Mouse (Mus musculus): ENCODE results near the gene Chd3. TPM values are rescaled to one million over a fixed set of nuclear protein-coding genes. Genes with fewer than 3 reads are reported as not detected.

Gene Chd3
- polyA plus RNA-seq, 2 experiments: 2.4 to 13.7 TPM

DNA sequence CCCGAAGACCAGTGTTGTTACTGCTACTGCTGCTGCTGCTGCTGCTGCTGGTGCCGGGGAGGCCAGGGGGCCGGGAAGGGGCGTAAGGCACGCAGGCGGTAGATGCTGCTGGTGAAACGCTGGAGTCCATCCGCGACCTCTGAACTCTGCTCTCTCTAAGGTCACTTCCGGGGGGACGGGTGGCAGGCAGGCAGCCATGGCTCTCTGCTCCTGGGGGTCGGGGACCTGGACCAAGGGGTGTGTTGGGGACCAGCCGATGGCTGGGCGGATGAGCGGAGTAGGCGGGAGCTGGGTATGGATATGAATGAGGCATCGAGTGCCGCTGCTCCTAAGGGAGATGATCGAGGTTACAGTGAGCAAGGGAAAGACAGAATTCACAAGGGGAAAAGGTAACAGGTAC is 37.1 kb upstream of the Chd3 start:
- H3K4me2 ChIP-seq (ENCODE audit: low read depth): no peak overlapping the region
- no peaks in the 10 kb centered on the region for H3K27me3 ChIP-seq (ENCODE audit: control insufficient read depth, insufficient read depth, low read length)
- no peak for DNase-seq (ENCODE audit: low read depth in 3 of 3, low spot score in 3 of 3)
- peaks cover 5 to 7% of the 10 kb centered on the region in 2 experiments for H3K4me1 ChIP-seq (replicated peaks; ENCODE audit: control insufficient read depth in 2 of 2, insufficient read depth in 2 of 2, low read length in 1 of 2)
- ATAC-seq (ENCODE audit: insufficient read depth): no peak
- H3K4me3 ChIP-seq (ENCODE audit: insufficient read depth in 1 of 2, low read depth in 2 of 2, low read length in 2 of 2): no peak overlapping the region
- TF ChIP-seq EP300 (IDR thresholded peaks at IDR 0.05; ENCODE audit: low read depth): no peak
- no peak for TF ChIP-seq CTCF (IDR thresholded peaks at IDR 0.05; ENCODE audit: low read depth)
- H3K9me3 ChIP-seq (ENCODE audit: control insufficient read depth, low read length): no peaks in the 10 kb centered on the region
- H3K9ac ChIP-seq (replicated peaks): no peak overlapping the region
- WGBS (ENCODE audit: insufficient replicate concordance): 89% methylated on average over 19 of the region's 19 CpGs
- H3K27ac ChIP-seq: no peak overlapping the region
- peaks cover 12% of the 10 kb centered on the region for H3K36me3 ChIP-seq (replicated peaks; ENCODE audit: control insufficient read depth, insufficient read depth, low read depth)

DNA sequence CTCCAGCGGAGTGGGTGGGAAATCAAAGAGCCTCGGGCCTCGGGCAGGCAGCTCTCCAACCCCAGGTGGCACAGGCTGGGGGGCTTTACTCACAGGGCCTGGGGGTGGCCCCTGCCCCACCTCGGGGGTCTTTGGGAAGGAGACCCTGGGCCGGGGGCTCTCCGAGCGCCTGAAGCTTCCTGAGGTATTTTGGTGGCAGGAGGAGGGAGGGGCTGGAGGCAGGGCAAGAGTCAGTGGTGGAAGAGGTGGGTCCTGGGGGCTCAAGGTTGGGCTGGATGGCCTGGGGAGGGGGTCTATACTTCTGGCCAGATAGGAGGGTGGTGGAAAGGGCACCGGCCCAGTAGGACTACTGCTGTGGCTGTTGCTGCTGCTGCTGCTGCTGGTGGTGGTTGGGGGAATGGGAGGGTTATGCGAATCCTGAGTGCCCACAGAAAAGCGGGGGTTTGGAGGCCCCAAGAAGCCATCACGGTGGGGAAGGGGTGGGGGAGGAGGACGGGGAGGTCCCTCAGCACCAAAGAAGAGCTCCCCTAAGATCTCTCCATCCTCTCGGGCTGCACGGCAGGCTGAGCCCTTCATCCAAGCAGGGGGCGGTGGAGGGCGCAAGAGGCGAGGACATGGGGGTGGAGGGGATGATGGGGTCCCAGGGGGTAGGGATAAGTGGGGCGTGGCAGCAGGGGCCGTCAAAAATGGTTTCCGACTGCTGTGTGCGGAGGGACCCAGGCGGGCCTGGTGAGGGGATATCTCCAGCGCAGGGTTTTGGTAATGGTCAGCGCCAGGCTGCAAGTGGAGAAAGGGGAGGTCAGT is 36.4 kb upstream of the Chd3 start:
- TF ChIP-seq EP300 (IDR thresholded peaks at IDR 0.05; ENCODE audit: low read depth) (no peak), CTCF (IDR thresholded peaks at IDR 0.05; ENCODE audit: low read depth) (no peak)
- Histone ChIP-seq H3K9me3 (ENCODE audit: control insufficient read depth, low read length) (no peaks in the 10 kb centered on the region), H3K4me2 (ENCODE audit: low read depth) (no peak overlapping the region), H3K4me3 (ENCODE audit: insufficient read depth in 1 of 2, low read depth in 2 of 2, low read length in 2 of 2) (no peak overlapping the region), H3K36me3 (replicated peaks; ENCODE audit: control insufficient read depth, insufficient read depth, low read depth) (peaks cover 14% of the 10 kb centered on the region), H3K9ac (replicated peaks) (no peak overlapping the region), H3K27me3 (ENCODE audit: control insufficient read depth, insufficient read depth, low read length) (no peaks in the 10 kb centered on the region), H3K27ac (no peak overlapping the region), H3K4me1 (replicated peaks; ENCODE audit: control insufficient read depth in 2 of 2, insufficient read depth in 2 of 2, low read length in 1 of 2) (peaks cover 5 to 7% of the 10 kb centered on the region in 2 experiments)
- 78% methylated on average over 24 of the region's 24 CpGs for WGBS (ENCODE audit: insufficient replicate concordance)
- DNase-seq (ENCODE audit: low read depth in 3 of 3, low spot score in 3 of 3) (no peak), ATAC-seq (ENCODE audit: insufficient read depth) (no peak)

DNA sequence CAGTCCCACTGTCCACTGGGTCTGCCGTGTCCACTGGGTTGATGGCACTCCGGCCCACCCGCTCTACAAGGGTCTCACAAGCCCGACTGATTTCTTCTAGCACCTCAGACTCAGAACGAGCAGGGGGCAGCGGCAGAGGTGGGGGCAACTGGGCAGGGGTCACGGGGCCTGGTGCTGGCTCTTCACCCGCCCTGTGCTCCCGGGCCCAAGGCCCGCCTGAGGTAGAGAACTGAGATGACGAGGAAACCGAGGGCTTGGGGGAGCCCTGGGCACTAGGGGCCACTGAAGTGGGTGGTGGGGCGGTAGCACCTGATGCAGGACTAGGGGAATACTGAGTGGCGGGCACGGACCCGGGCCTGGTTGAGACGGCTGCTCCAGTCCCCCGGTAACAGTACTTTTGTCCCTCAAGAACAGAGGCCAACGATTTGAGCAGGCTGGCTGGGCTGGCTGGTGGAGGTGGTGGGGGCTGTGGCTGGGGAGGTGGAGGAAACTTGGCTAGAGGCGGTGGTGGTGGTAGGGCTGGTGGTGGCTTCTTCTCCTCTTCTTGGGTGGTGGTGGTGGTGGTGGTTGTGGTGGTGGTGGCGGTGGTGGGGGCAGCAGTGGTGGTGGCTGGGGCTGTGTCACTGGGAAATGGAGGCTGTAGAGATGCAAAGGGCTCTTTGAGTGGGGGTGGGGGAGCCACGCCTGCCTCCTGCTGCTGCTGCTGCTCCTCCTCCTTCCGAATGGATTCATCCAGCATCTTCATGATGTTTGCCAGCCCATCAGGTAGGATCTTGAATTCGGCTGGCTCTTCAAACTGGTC is 35.6 kb upstream of the Chd3 start:
- ATAC-seq (ENCODE audit: insufficient read depth): no peak
- no peak overlapping the region for H3K4me3 ChIP-seq (ENCODE audit: insufficient read depth in 1 of 2, low read depth in 2 of 2, low read length in 2 of 2)
- H3K36me3 ChIP-seq (replicated peaks; ENCODE audit: control insufficient read depth, insufficient read depth, low read depth): peaks cover 14% of the 10 kb centered on the region
- 83% methylated on average over 22 of the region's 24 CpGs for WGBS (ENCODE audit: insufficient replicate concordance)
- H3K9me3 ChIP-seq (ENCODE audit: control insufficient read depth, low read length): no peaks in the 10 kb centered on the region
- DNase-seq (ENCODE audit: low read depth in 3 of 3, low spot score in 3 of 3): no peak
- H3K4me2 ChIP-seq (ENCODE audit: low read depth): no peak overlapping the region
- TF ChIP-seq CTCF (IDR thresholded peaks at IDR 0.05; ENCODE audit: low read depth) (no peak), EP300 (IDR thresholded peaks at IDR 0.05; ENCODE audit: low read depth) (no peak)
- peaks cover 5 to 7% of the 10 kb centered on the region in 2 experiments for H3K4me1 ChIP-seq (replicated peaks; ENCODE audit: control insufficient read depth in 2 of 2, insufficient read depth in 2 of 2, low read length in 1 of 2)
- no peak overlapping the region for H3K9ac ChIP-seq (replicated peaks)
- H3K27me3 ChIP-seq (ENCODE audit: control insufficient read depth, insufficient read depth, low read length): no peaks in the 10 kb centered on the region
- no peak overlapping the region for H3K27ac ChIP-seq

DNA sequence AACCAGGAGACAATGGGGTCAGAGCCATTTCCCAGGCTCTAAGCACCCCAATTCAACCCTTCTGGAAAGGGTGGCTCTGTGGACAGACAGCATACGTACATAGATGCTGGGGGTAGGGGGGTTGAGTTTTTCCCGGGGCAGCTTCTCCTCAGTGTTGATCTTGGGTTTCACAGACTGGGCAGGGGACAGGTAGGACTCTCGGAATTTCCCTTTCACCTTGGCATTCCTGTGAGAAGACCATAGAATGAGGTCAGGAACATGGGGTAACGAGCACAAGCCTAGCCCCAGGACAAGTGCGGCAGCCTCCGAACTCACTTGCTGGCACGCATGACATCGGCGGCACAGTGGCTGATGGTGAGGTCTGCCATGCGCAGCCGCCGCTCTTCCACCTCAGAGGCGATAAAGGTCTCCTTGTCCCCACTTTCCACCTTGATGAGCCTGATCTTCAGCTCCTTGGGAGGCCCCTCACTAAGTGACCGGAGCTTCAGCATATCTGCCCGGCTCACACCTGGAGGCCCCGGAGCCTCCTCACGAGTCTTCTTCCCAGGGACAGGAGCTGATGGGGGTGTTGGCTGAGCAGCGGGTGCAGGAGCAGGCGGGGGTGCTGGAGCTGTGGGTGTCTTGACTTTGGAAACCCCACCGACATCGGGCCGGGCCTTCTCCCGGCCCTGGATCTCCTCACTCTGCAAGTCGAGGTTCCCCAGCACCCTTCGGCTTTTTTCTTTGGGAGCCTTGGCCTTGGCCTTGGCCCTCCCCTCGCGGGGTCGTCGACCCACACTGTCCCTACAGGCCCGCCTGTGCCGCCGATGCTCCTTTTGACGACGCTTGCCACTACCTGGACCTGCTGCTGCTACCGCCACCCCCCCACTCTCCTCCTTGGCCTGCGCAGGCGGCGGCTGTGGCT is 34.7 kb upstream of the Chd3 start:
- Histone ChIP-seq H3K4me3 (ENCODE audit: insufficient read depth in 1 of 2, low read depth in 2 of 2, low read length in 2 of 2) (no peak overlapping the region), H3K9me3 (ENCODE audit: control insufficient read depth, low read length) (no peaks in the 10 kb centered on the region), H3K4me1 (replicated peaks; ENCODE audit: control insufficient read depth in 2 of 2, insufficient read depth in 2 of 2, low read length in 1 of 2) (peaks cover 5 to 7% of the 10 kb centered on the region in 2 experiments), H3K27ac (no peak overlapping the region), H3K27me3 (ENCODE audit: control insufficient read depth, insufficient read depth, low read length) (no peaks in the 10 kb centered on the region), H3K36me3 (replicated peaks; ENCODE audit: control insufficient read depth, insufficient read depth, low read depth) (peaks cover 14% of the 10 kb centered on the region), H3K9ac (replicated peaks) (no peak overlapping the region), H3K4me2 (ENCODE audit: low read depth) (no peak overlapping the region)
- 85% methylated on average over 38 of the region's 38 CpGs for WGBS (ENCODE audit: insufficient replicate concordance)
- ATAC-seq (ENCODE audit: insufficient read depth) (no peak), DNase-seq (ENCODE audit: low read depth in 3 of 3, low spot score in 3 of 3) (no peak)
- TF ChIP-seq CTCF (IDR thresholded peaks at IDR 0.05; ENCODE audit: low read depth) (no peak), EP300 (IDR thresholded peaks at IDR 0.05; ENCODE audit: low read depth) (no peak)

All from liver, embryonic 14.5 days (tissue).